Mouse (Mus musculus): ENCODE results near the gene Slc39a10.
"Not testable (repeated sequence)": the region's sequence is repeated elsewhere in the genome, so short reads cannot be mapped to it uniquely, and the experiment has no call there.

GRCm38 (mm10) chr1:46782227-46782626, 110.4 kb downstream of the Slc39a10 start:
- TF ChIP-seq MAFK (IDR thresholded peaks at IDR 0.05; ENCODE audit: insufficient read depth, low read depth, low read length); CHD2 (IDR thresholded peaks at IDR 0.05; ENCODE audit: low read depth, low read length): not testable (repeated sequence)
